Mouse (Mus musculus) right cerebral cortex, adult 2 months (tissue): Measurements from ENCODE around the gene Endou.
"Not testable (repeated sequence)": the region's sequence is repeated elsewhere in the genome, so short reads cannot be mapped to it uniquely, and the experiment has no call there.

ENCODE experiments used
- DNase-seq, 2 experiments: peaks; one replicate each; pipeline ENCODE4 v3.0.0; 2021 to 2022; ENCODE audit warnings: low spot score in 2 of 2

Endou gene

GRCm38 (mm10) chr15:97682053-97682452 lies 49.1 kb downstream of the Endou start:
- no peak for DNase-seq

GRCm38 (mm10) chr15:97679991-97680681 lies 51.0 kb downstream of the Endou start:
- no peak for DNase-seq

GRCm38 (mm10) chr15:97677341-97677740 lies 53.8 kb downstream of the Endou start:
- no peak for DNase-seq

GRCm38 (mm10) chr15:97675927-97676326 lies 55.2 kb downstream of the Endou start:
- no peak for DNase-seq

GRCm38 (mm10) chr15:97674423-97674822 lies 56.7 kb downstream of the Endou start:
- DNase-seq, result no peak

GRCm38 (mm10) chr15:97673256-97674000 lies 57.7 kb downstream of the Endou start:
- no peak for DNase-seq

- DNase-seq, result peak; percentile 63 to 77
Observed at GRCm38 (mm10) chr15:97672211-97672765, 58.9 kb downstream of the Endou start.

GRCm38 (mm10) chr15:97670554-97670953 lies 60.6 kb downstream of the Endou start:
- no peak for DNase-seq

- not testable (repeated sequence) for DNase-seq
Observed at GRCm38 (mm10) chr15:97668158-97668877, 62.8 kb downstream of the Endou start.

GRCm38 (mm10) chr15:97667437-97667836 lies 63.7 kb downstream of the Endou start:
- peak; percentile 75 to 77 for DNase-seq

GRCm38 (mm10) chr15:97666457-97666770 lies 64.7 kb downstream of the Endou start:
- no peak for DNase-seq

- no peak for DNase-seq
Observed at GRCm38 (mm10) chr15:97665770-97666456, 65.2 kb downstream of the Endou start.

- no peak for DNase-seq
Observed at GRCm38 (mm10) chr15:97664981-97665668, 66.0 kb downstream of the Endou start.

GRCm38 (mm10) chr15:97663750-97664406 lies 67.3 kb downstream of the Endou start:
- DNase-seq, result peak; percentile 69 to 78
